Mouse (Mus musculus) CD4-positive, CD25-positive, alpha-beta regulatory T cell, adult 2 months (primary cell): ENCODE measurements around the gene Atcay.
A peak's percentile ranks its signal among the peaks of the same experiment; 100 is the strongest.
"Not testable (repeated sequence)": the region's sequence is repeated elsewhere in the genome, so short reads cannot be mapped to it uniquely, and the experiment has no call there.

Experiments used
- DNase-seq: peaks from one replicate; pipeline ENCODE4 v3.0.0-alpha.2; 2012; ENCODE audit warnings: low read depth, low spot score

The Atcay gene

DNA sequence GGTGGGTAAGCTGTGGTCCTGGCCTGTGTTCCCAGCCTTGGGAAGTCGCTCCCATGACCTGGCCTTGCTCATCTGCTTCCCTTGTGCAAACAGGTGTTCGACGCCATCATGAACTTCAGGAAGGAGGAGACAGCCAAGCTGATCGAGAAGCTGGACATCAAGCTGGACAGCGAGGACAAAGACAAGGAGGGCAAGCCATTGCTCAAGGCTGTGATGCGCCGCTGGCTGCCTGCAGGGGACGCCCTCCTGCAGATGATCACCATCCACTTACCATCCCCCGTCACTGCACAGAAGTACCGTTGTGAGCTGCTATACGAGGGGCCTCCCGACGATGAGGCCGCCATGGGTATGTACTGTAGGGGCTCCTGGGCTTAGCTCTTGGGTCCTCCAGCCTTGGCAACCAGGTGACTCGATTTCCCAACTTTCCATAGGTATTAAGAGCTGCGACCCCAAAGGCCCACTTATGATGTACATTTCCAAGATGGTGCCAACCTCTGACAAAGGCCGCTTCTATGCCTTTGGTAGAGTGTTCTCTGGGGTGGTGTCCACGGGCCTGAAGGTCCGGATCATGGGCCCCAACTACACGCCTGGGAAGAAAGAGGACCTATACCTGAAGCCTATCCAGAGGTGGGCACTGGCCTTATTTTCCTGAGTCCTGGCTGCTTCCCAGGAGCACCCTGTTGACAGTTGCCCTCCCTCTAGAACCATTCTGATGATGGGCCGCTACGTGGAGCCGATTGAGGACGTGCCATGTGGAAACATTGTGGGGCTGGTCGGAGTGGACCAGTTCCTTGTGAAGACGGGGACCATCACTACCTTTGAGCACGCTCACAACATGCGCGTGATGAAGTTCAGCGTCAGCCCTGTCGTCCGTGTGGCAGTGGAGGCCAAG is 50.9 kb downstream of the Atcay start:
- peak; percentile 50 for DNase-seq

DNA sequence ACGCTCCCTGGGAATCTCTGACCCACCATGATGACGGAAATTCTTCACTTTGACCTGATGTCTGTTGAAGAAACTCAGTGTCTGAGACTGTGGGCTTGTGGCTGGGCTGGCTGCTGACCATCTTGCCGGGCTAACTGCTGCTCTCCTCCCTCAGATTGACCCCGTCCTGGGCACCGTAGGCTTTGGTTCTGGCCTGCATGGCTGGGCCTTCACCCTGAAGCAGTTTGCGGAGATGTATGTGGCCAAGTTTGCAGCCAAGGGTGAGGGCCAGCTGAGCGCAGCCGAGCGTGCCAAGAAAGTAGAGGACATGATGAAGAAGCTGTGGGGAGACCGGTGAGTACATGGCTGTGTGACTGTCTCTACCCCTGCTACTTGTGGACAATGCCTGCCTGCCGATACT is 51.7 kb downstream of the Atcay start:
- DNase-seq, result no peak

DNA sequence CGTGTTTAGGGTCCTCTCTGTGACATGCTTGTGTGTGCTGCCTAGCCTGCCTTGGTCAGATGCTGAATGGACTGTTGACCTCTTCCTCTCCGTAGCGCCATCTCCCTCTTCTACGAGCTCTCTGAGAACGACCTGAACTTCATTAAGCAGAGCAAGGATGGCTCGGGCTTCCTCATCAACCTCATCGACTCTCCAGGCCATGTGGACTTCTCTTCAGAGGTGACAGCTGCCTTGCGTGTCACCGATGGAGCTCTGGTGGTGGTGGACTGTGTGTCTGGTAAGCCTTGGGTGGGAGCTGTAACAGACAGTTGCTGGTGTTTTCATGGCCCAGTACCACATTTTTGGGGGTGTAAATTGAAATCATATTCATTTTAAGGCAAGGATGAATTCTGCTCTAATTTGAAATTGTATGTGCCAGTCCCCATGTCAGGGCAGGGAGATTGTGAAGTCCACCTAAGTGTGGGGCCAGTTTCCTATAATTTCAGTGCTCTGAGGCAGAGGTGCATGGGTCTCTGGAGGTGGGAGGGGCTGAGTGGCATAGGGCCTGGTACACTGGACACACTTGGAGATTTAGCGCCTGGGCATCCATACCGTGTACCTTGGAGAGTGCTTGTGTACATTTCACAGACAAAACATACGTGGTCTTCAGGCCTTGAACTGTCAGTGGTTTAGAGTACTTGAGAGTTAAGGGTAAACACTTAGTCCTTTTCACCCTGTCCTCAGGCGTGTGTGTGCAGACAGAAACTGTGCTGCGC is 52.5 kb downstream of the Atcay start:
- no peak for DNase-seq

DNA sequence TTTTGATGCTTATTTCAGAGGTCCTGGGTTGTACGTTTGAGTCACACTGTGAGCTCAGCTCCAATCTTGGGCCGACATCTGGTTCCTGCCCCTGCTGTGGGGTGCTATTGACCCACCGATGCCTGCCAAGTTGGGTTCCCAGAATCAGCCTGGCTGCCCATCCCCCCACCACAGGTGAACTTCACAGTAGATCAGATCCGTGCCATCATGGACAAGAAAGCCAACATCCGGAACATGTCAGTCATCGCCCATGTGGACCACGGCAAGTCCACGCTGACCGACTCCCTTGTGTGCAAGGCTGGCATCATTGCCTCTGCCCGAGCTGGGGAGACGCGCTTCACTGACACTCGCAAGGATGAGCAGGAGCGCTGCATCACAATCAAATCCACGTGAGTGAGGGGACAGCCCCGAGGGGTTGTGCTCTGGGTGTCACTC is 53.1 kb downstream of the Atcay start:
- peak; percentile 61 for DNase-seq

GRCm38 (mm10) chr10:81176466-81177271 is 54.0 kb downstream of the Atcay start, which contains the start of gene Eef2:
Gene Eef2 (plus strand): TSS chr10:81176631.
- DNase-seq, result peak; percentile 99

- no peak for DNase-seq
These were observed 54.6 kb downstream of the Atcay start for GRCm38 (mm10) chr10:81175936-81176465.

DNA sequence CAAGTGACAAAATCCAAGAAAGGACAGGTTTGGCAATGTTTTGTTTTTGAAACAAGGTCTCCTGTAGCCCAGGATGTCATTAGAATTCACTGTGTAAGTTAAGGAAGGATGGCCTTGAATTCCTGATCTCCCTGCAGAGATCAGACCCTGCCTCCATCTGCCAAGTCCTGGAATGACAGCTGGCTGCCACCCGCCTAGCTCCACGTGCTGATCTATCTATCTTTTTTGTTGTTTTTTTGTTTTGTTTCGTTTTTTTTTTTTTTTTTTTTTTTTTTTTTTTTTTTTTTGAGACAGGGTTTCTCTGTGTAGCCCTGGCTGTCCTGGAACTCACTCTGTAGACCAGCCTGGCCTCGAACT is 55.3 kb downstream of the Atcay start:
- not testable (repeated sequence) for DNase-seq

DNA sequence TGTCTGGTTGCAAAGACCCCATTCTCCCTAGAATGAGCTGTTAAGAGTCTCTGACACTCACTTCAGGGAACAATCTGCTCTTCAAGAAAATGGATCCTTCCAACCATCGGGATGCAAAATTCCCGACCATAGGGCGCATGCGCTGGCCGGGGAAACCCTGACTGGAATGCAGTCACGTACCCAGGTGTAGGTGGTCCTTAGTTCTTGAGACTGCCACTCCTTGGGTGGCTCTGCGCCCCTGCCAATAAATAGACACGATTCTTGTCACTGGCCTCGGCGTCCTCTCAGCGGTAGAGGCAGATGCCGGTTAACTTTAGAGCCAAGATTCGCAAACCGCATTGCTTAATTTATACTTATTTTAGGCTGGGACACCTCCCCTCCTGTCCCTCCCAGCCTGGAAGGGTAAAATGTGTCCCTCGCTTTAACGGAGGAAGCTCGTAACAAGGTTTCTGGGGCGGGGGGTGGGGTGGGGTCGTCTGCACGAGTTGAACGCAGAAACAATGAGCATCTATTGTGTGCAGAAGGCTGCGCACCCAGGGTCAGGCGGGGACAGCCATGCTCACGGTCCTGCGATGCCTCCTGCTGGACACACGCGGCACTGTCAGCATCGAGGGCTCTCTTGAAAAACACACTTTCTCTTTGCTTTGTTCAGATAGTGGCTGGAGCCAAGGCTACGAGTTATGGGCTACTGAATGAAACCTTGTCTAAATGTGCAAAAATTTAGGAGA is 55.9 kb downstream of the Atcay start:
- DNase-seq, result peak; percentile 94

- peak; percentile 93 for DNase-seq
These were observed 57.5 kb downstream of the Atcay start for GRCm38 (mm10) chr10:81173132-81173531.

GRCm38 (mm10) chr10:81169411-81169900 is 61.2 kb downstream of the Atcay start:
- DNase-seq, result peak; percentile 76

DNA sequence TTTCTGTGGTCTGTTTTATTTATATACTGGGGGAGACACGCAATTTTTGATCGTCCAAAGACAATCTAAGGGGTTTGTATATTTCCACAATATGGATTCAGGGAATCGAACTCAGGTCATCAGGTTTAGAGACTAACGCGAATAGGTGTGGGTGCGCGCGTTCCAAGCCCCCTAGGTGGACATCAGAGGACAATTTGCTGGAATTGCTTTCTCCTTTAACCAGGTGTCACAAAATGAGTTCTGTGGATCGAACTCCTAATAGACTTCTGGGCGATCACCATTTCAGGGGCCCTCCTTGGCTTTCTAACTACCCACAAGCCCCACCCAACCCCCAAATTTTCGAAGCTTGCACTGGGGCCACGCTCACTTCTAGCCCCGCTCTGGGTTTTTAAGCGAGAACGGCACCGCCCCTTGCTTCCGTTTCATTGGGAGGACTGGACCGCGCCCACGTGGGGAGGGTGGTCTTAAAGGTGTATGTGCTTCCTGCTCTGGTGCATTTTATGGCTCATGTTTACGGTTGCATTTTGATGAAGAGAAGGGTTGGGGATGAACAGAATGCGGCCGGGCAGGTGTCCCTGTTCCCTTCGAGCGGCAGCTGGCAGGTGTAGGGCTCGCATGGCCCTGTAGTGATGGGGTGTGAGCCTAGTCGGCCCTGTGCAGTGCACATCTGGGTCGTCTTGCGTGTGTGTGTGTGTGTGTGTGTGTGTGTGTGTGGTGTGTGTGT is 62.0 kb downstream of the Atcay start:
- peak; percentile 89 for DNase-seq

DNA sequence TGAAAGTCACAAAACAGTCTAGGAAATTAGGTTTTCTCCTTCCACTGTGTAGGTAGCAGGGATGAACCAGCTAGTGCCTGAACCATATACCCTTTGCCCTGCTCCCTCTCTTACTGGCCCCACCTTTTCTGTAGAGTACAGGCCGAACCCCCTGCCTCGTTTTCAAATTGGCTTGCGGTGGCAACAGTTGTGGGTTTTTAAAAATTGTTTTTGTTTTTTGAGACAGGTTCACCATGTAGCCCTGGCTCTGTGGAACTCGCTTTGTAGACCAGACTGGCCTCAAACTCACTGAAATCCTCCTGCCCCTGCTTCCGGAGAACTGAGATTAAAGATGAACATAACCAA is 62.6 kb downstream of the Atcay start:
- no peak for DNase-seq

GRCm38 (mm10) chr10:81167200-81168086 is 63.2 kb downstream of the Atcay start, which contains the start of gene Pias4:
Gene Pias4 (minus strand): TSS chr10:81167923.
- peak; percentile 100 for DNase-seq

DNA sequence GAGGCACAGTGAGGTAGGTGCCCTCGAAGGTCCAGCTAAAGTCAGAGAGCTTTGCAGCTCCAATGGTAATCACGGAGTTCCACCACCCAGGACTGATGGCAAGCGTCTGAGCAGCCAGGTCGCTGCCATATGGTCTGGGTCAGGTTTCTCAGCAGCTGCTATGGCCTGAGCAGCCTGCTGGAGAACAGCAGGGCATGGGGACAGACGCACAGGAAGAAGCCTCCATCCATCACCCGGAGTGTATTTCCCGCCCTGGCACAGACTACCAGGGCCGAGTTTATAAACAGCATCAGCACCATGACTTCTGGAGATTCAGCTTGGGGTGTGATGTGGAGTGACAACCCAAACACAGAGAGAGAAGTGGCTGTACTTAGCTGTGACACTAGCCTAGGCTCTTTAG is 65.5 kb downstream of the Atcay start:
- no peak for DNase-seq

DNA sequence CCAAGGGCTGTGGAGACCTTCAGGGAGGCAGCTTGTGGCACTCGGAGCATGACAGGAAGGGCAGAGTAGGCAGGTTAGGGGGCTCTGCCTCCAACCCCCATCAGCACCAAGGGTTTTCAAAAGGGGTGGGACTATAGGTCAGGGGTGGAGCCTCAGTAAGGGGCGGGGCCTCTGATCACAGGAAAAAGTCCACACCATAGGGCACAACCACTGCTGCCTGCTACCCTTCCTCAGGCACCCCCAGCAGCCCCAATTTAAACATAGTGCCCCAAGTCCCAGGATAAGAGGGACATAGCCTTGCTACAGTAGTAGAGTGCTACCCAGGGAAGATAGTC is 68.3 kb downstream of the Atcay start:
- DNase-seq, result no peak

GRCm38 (mm10) chr10:81161602-81162317 is 68.9 kb downstream of the Atcay start:
- no peak for DNase-seq

GRCm38 (mm10) chr10:81154736-81155135 is 75.9 kb downstream of the Atcay start:
- DNase-seq, result no peak
